Mouse (Mus musculus): ENCODE measurements around the gene Acox1. TPM values are rescaled to one million over a fixed set of nuclear protein-coding genes. Genes with fewer than 3 reads are reported as not detected.

The Acox1 gene
- total and polyA plus RNA-seq, 2 experiments from 2014 or later: 46.7 to 64.9 TPM

GRCm38 (mm10) chr11:116197584-116197906, 1.3 kb downstream of the Acox1 start:
- WGBS: 88% methylated on average over 6 of the region's 6 CpGs
- peak overlapping the region; percentile 70 for H3K4me2 ChIP-seq (ENCODE audit: low read depth, low read length)

GRCm38 (mm10) chr11:116196866-116197583, 1.8 kb downstream of the Acox1 start:
- peaks cover 6% of the 10 kb centered on the region for H3K4me1 ChIP-seq (ENCODE audit: control insufficient read depth, insufficient read depth)
- 94% methylated on average over 18 of the region's 18 CpGs for WGBS
- DNase-seq (ENCODE audit: low spot score) (no peak), ATAC-seq (ENCODE audit: insufficient read depth, low read depth) (no peak)
- H3K27ac ChIP-seq (ENCODE audit: low read depth): no peak overlapping the region
- H3K4me3 ChIP-seq (ENCODE audit: low read depth, low read length): peak overlapping the region; percentile 67; the same call in 1 of the 2 replicates
- peaks cover 11% of the 10 kb centered on the region; the same call in 1 of the 2 replicates for H3K36me3 ChIP-seq (replicated peaks; ENCODE audit: control insufficient read depth, insufficient read depth, low read length)
- peak overlapping the region; percentile 70; the same call in 1 of the 2 replicates for H3K4me2 ChIP-seq (ENCODE audit: low read depth, low read length)
- no peaks in the 10 kb centered on the region for H3K27me3 ChIP-seq (ENCODE audit: control insufficient read depth, insufficient read depth, low read length)
- H3K9me3 ChIP-seq (replicated peaks; ENCODE audit: control insufficient read depth, low read length): no peaks in the 10 kb centered on the region
- no peak for TF ChIP-seq EP300 (IDR thresholded peaks at IDR 0.05; ENCODE audit: low read depth)
- no peak for TF ChIP-seq CTCF (IDR thresholded peaks at IDR 0.05; ENCODE audit: low read depth)
- H3K9ac ChIP-seq (replicated peaks; ENCODE audit: low read depth, low read length): 0 out of 2 replicates have a peak overlapping the region, but pooled peaks have one; percentile 11

More at GRCm38 (mm10) chr11:116197584-116197906, 1.3 kb downstream of the Acox1 start:
- H3K4me3 ChIP-seq (ENCODE audit: low read depth, low read length): peak overlapping the region; percentile 67; the same call in 1 of the 2 replicates
- H3K9me3 ChIP-seq (replicated peaks; ENCODE audit: control insufficient read depth, low read length): no peaks in the 10 kb centered on the region
- TF ChIP-seq CTCF (IDR thresholded peaks at IDR 0.05; ENCODE audit: low read depth) (no peak), EP300 (IDR thresholded peaks at IDR 0.05; ENCODE audit: low read depth) (no peak)
- no peak overlapping the region for H3K27ac ChIP-seq (ENCODE audit: low read depth)
- H3K4me1 ChIP-seq (ENCODE audit: control insufficient read depth, insufficient read depth): peaks cover 6% of the 10 kb centered on the region
- peaks cover 11% of the 10 kb centered on the region; the same call in 1 of the 2 replicates for H3K36me3 ChIP-seq (replicated peaks; ENCODE audit: control insufficient read depth, insufficient read depth, low read length)
- ATAC-seq (ENCODE audit: insufficient read depth, low read depth) (no peak), DNase-seq (ENCODE audit: low spot score) (no peak)
- H3K9ac ChIP-seq (replicated peaks; ENCODE audit: low read depth, low read length): 0 out of 2 replicates have a peak overlapping the region, but pooled peaks have one; percentile 11
- no peaks in the 10 kb centered on the region for H3K27me3 ChIP-seq (ENCODE audit: control insufficient read depth, insufficient read depth, low read length)

GRCm38 (mm10) chr11:116196336-116196735, 2.5 kb downstream of the Acox1 start:
- Histone ChIP-seq H3K4me1 (ENCODE audit: control insufficient read depth, insufficient read depth) (peaks cover 6% of the 10 kb centered on the region), H3K9ac (replicated peaks; ENCODE audit: low read depth, low read length) (no peak overlapping the region), H3K27me3 (ENCODE audit: control insufficient read depth, insufficient read depth, low read length) (no peaks in the 10 kb centered on the region), H3K4me2 (ENCODE audit: low read depth, low read length) (no peak overlapping the region), H3K36me3 (replicated peaks; ENCODE audit: control insufficient read depth, insufficient read depth, low read length) (peaks cover 16% of the 10 kb centered on the region), H3K9me3 (replicated peaks; ENCODE audit: control insufficient read depth, low read length) (no peaks in the 10 kb centered on the region), H3K4me3 (ENCODE audit: low read depth, low read length) (no peak overlapping the region), H3K27ac (ENCODE audit: low read depth) (no peak overlapping the region)
- no peak for DNase-seq (ENCODE audit: low spot score)
- no peak for ATAC-seq (ENCODE audit: insufficient read depth, low read depth)
- 82% methylated on average over 3 of the region's 3 CpGs for WGBS
- no peak for TF ChIP-seq EP300 (IDR thresholded peaks at IDR 0.05; ENCODE audit: low read depth)

- no peak for ATAC-seq (ENCODE audit: insufficient read depth, low read depth)
- TF ChIP-seq EP300 (IDR thresholded peaks at IDR 0.05; ENCODE audit: low read depth) (no peak), CTCF (IDR thresholded peaks at IDR 0.05; ENCODE audit: low read depth) (no peak)
- peak; percentile 20 for DNase-seq (ENCODE audit: low spot score)
- Histone ChIP-seq H3K9me3 (replicated peaks; ENCODE audit: control insufficient read depth, low read length) (no peaks in the 10 kb centered on the region), H3K27me3 (ENCODE audit: control insufficient read depth, insufficient read depth, low read length) (no peaks in the 10 kb centered on the region), H3K4me3 (ENCODE audit: low read depth, low read length) (no peak overlapping the region), H3K4me2 (ENCODE audit: low read depth, low read length) (no peak overlapping the region; the same call in 1 of the 2 replicates), H3K4me1 (ENCODE audit: control insufficient read depth, insufficient read depth) (peaks cover 6% of the 10 kb centered on the region), H3K27ac (ENCODE audit: low read depth) (peak overlapping the region; percentile 21; the same call in 1 of the 2 replicates), H3K36me3 (replicated peaks; ENCODE audit: control insufficient read depth, insufficient read depth, low read length) (peaks cover 26% of the 10 kb centered on the region), H3K9ac (replicated peaks; ENCODE audit: low read depth, low read length) (no peak overlapping the region)
- WGBS: 56% methylated on average over 5 of the region's 5 CpGs
Measured at GRCm38 (mm10) chr11:116195252-116195651, 3.6 kb downstream of the Acox1 start.

- no peak for DNase-seq (ENCODE audit: low spot score)
- 92% methylated on average over 8 of the region's 8 CpGs for WGBS
- ATAC-seq (ENCODE audit: insufficient read depth, low read depth): no peak
- Histone ChIP-seq H3K4me3 (ENCODE audit: low read depth, low read length) (no peak overlapping the region), H3K4me1 (ENCODE audit: control insufficient read depth, insufficient read depth) (peaks cover 6% of the 10 kb centered on the region), H3K9ac (replicated peaks; ENCODE audit: low read depth, low read length) (no peak overlapping the region), H3K27ac (ENCODE audit: low read depth) (0 out of 2 replicates have a peak overlapping the region, but pooled peaks have one; percentile 10), H3K27me3 (ENCODE audit: control insufficient read depth, insufficient read depth, low read length) (no peaks in the 10 kb centered on the region), H3K36me3 (replicated peaks; ENCODE audit: control insufficient read depth, insufficient read depth, low read length) (peaks cover 32% of the 10 kb centered on the region), H3K9me3 (replicated peaks; ENCODE audit: control insufficient read depth, low read length) (no peaks in the 10 kb centered on the region), H3K4me2 (ENCODE audit: low read depth, low read length) (no peak overlapping the region)
- TF ChIP-seq EP300 (IDR thresholded peaks at IDR 0.05; ENCODE audit: low read depth): no peak
- TF ChIP-seq CTCF (IDR thresholded peaks at IDR 0.05; ENCODE audit: low read depth): no peak
Measured at GRCm38 (mm10) chr11:116194619-116195018, 4.2 kb downstream of the Acox1 start.
